8 mouse cellular contexts compared by ENCODE assay signal in genomic region chr4:57717354-57717753, GRCm38 (mm10). TPM values are rescaled to one million over a fixed set of nuclear protein-coding genes. Genes with fewer than 3 reads are reported as not detected.
DNase-seq lines count a peak whose midpoint lies in the region; ATAC-seq and TF ChIP-seq lines count a peak whose summit lies in the region.

Akap2 (plus strand) TSS chr4:57717657.

- ATAC-seq in forebrain, postnatal 0 days: no peak
- ATAC-seq in intestine, embryonic 15.5 days: no peak
- ATAC-seq in neural tube, embryonic 12.5 days (ENCODE audit: low FRiP score, low read depth): no peak
- no peak for ATAC-seq in forebrain, embryonic 16.5 days

- peaks cover 13% of the 10 kb centered on the region for H3K4me1 ChIP-seq in forebrain, embryonic 10.5 days
- H3K4me1 ChIP-seq in forebrain, postnatal 0 days (ENCODE audit: insufficient read depth): no peaks in the 10 kb centered on the region
- H3K4me1 ChIP-seq in intestine, embryonic 15.5 days (replicated peaks): no peaks in the 10 kb centered on the region
- 0 out of 2 replicates have a peak, but pooled peaks cover 3% of the 10 kb centered on the region for H3K4me1 ChIP-seq in neural tube, embryonic 12.5 days
- H3K4me1 ChIP-seq in forebrain, embryonic 16.5 days (replicated peaks; ENCODE audit: control insufficient read depth, insufficient read depth, low read length): no peaks in the 10 kb centered on the region; the same call in 1 of the 2 replicates

- 87% methylated on average over 9 of the region's 9 CpGs for WGBS in forebrain, embryonic 10.5 days
- 78% methylated on average over 9 of the region's 9 CpGs for WGBS in forebrain, postnatal 0 days
- WGBS in intestine, embryonic 15.5 days: 79% methylated on average over 9 of the region's 9 CpGs
- 86% methylated on average over 9 of the region's 9 CpGs for WGBS in neural tube, embryonic 12.5 days
- 84% methylated on average over 9 of the region's 9 CpGs for WGBS in forebrain, embryonic 16.5 days

- no peak within 1 kb of the TSS for H3K9ac ChIP-seq in forebrain, postnatal 0 days
- H3K9ac ChIP-seq in intestine, embryonic 15.5 days: no peak within 1 kb of the TSS
- no peak within 1 kb of the TSS for H3K9ac ChIP-seq in neural tube, embryonic 12.5 days
- H3K9ac ChIP-seq in forebrain, embryonic 16.5 days (replicated peaks; ENCODE audit: low read depth, low read length): no peak within 1 kb of the TSS

- no peaks in the 10 kb centered on the region for H3K36me3 ChIP-seq in forebrain, embryonic 10.5 days (replicated peaks)
- H3K36me3 ChIP-seq in forebrain, postnatal 0 days (ENCODE audit: insufficient read depth): no peaks in the 10 kb centered on the region
- H3K36me3 ChIP-seq in C2C12 (ENCODE audit: control insufficient read depth, insufficient read depth): no peaks in the 10 kb centered on the region
- no peaks in the 10 kb centered on the region for H3K36me3 ChIP-seq in intestine, embryonic 15.5 days
- no peaks in the 10 kb centered on the region for H3K36me3 ChIP-seq in neural tube, embryonic 12.5 days
- H3K36me3 ChIP-seq in forebrain, embryonic 16.5 days (ENCODE audit: control insufficient read depth, insufficient read depth): no peaks in the 10 kb centered on the region

- H3ac ChIP-seq in C2C12 (ENCODE audit: control insufficient read depth, insufficient read length, low read depth): no peak within 1 kb of the TSS

- H3K79me2 ChIP-seq in C2C12 (ENCODE audit: control insufficient read depth, insufficient read depth): no peaks in the 10 kb centered on the region

- no peak for TF ChIP-seq CTCF in forebrain, postnatal 0 days (IDR thresholded peaks at IDR 0.05; ENCODE audit: low read depth)
- TF ChIP-seq CTCF in C2C12 (IDR thresholded peaks at IDR 0.05; ENCODE audit: control insufficient read depth, insufficient read depth, insufficient read length): no peak

- no peak within 1 kb of the TSS for H3K4me2 ChIP-seq in forebrain, postnatal 0 days (ENCODE audit: low read depth)
- no peak within 1 kb of the TSS for H3K4me2 ChIP-seq in intestine, embryonic 15.5 days (replicated peaks)
- H3K4me2 ChIP-seq in neural tube, embryonic 12.5 days (replicated peaks): no peak within 1 kb of the TSS
- no peak within 1 kb of the TSS for H3K4me2 ChIP-seq in forebrain, embryonic 16.5 days (ENCODE audit: low read length)

- H3K27me3 ChIP-seq in forebrain, embryonic 10.5 days (ENCODE audit: poor library complexity, severe bottlenecking): no peaks in the 10 kb centered on the region
- H3K27me3 ChIP-seq in forebrain, postnatal 0 days (ENCODE audit: insufficient read depth, low read length): no peaks in the 10 kb centered on the region
- no peaks in the 10 kb centered on the region for H3K27me3 ChIP-seq in C2C12 (ENCODE audit: control insufficient read depth, insufficient read depth, insufficient read length)
- no peaks in the 10 kb centered on the region for H3K27me3 ChIP-seq in intestine, embryonic 15.5 days (replicated peaks)
- H3K27me3 ChIP-seq in neural tube, embryonic 12.5 days (replicated peaks): no peaks in the 10 kb centered on the region
- H3K27me3 ChIP-seq in forebrain, embryonic 16.5 days (replicated peaks; ENCODE audit: control insufficient read depth, insufficient read depth, low read length): no peaks in the 10 kb centered on the region

- H3K9me3 ChIP-seq in forebrain, embryonic 10.5 days: no peaks in the 10 kb centered on the region
- no peaks in the 10 kb centered on the region for H3K9me3 ChIP-seq in forebrain, postnatal 0 days (ENCODE audit: low read length)
- no peaks in the 10 kb centered on the region for H3K9me3 ChIP-seq in intestine, embryonic 15.5 days
- no peaks in the 10 kb centered on the region for H3K9me3 ChIP-seq in neural tube, embryonic 12.5 days
- H3K9me3 ChIP-seq in forebrain, embryonic 16.5 days (ENCODE audit: control insufficient read depth, low read length): no peaks in the 10 kb centered on the region

- no peaks in the 10 kb centered on the region for H3K79me3 ChIP-seq in C2C12 (ENCODE audit: low read depth)

- no peak for DNase-seq in forebrain, embryonic 10.5 days (ENCODE audit: extremely low spot score, low spot score)
- no peak for DNase-seq in forebrain, postnatal 0 days
- DNase-seq in gastrocnemius, postnatal 25 days: no peak
- no peak for DNase-seq in retina, embryonic 14.5 days (ENCODE audit: low spot score)

- no peak within 1 kb of the TSS for H3K27ac ChIP-seq in forebrain, embryonic 10.5 days
- no peak within 1 kb of the TSS for H3K27ac ChIP-seq in forebrain, postnatal 0 days (ENCODE audit: low read depth, low read length)
- no peak within 1 kb of the TSS for H3K27ac ChIP-seq in intestine, embryonic 15.5 days
- no peak within 1 kb of the TSS for H3K27ac ChIP-seq in neural tube, embryonic 12.5 days
- no peak within 1 kb of the TSS for H3K27ac ChIP-seq in forebrain, embryonic 16.5 days (ENCODE audit: low read length)

- H3K4me3 ChIP-seq in forebrain, embryonic 10.5 days: no peak within 1 kb of the TSS
- no peak within 1 kb of the TSS for H3K4me3 ChIP-seq in forebrain, postnatal 0 days (ENCODE audit: low read depth, low read length)
- no peak within 1 kb of the TSS for H3K4me3 ChIP-seq in C2C12 (ENCODE audit: insufficient read depth, poor library complexity, severe bottlenecking)
- no peak within 1 kb of the TSS for H3K4me3 ChIP-seq in intestine, embryonic 15.5 days (replicated peaks)
- no peak within 1 kb of the TSS for H3K4me3 ChIP-seq in neural tube, embryonic 12.5 days
- H3K4me3 ChIP-seq in forebrain, embryonic 16.5 days (replicated peaks; ENCODE audit: low read length): no peak within 1 kb of the TSS

TF ChIP-seq in C2C12, 6 proteins besides CTCF, POLR2A, EP300 and RAD21:
- TF ChIP-seq MYOD1 (IDR thresholded peaks at IDR 0.05; ENCODE audit: control insufficient read depth, insufficient read length, low read depth): no peak
- no peak for TF ChIP-seq CEBPB (IDR thresholded peaks at IDR 0.05; ENCODE audit: low read depth)
- TF ChIP-seq MAX (IDR thresholded peaks at IDR 0.05): no peak
- TF ChIP-seq FOSL1 (IDR thresholded peaks at IDR 0.05; ENCODE audit: insufficient read depth, low read length, poor library complexity, severe bottlenecking): no peak
- no peak for TF ChIP-seq MYOG (IDR thresholded peaks at IDR 0.05; ENCODE audit: control insufficient read depth, extremely low read depth, insufficient read length)
- TF ChIP-seq USF1 (IDR thresholded peaks at IDR 0.05; ENCODE audit: low read depth): no peak

RNA-seq across cellular contexts. Expression of gene Akap2, which starts in this region (rescaled TPM):
- 15.4 and 18.3 TPM in 2 replicates for polyA plus RNA-seq in forebrain, embryonic 10.5 days (2016; fragmentation: Nextera tagmentation; extraction: Ambion mirVana)
- total RNA-seq in forebrain, postnatal 0 days (2014; rRNA removed): 11.2 and 15.0 TPM in 2 replicates
- 4.5 and 7.0 TPM in 2 replicates for polyA plus RNA-seq in forebrain, postnatal 0 days (2015; fragmentation: Nextera tagmentation; extraction: Ambion mirVana)
- polyA plus RNA-seq in C2C12 (2012; fragmentation: generic; extraction: Trizol): 37.0 TPM
- total RNA-seq in gastrocnemius, postnatal 25 days (2021): 10 to 100 TPM; 34.3 to 35.9 TPM
- polyA plus RNA-seq in intestine, embryonic 15.5 days (2015; fragmentation: Nextera tagmentation; extraction: Ambion mirVana): 22.3 and 22.5 TPM in 2 replicates
- polyA plus RNA-seq in neural tube, embryonic 12.5 days (2016; fragmentation: Nextera tagmentation; extraction: Ambion mirVana): 26.8 and 28.9 TPM in 2 replicates
- 7.7 and 8.2 TPM in 2 replicates for polyA plus RNA-seq in forebrain, embryonic 16.5 days (2015; fragmentation: Nextera tagmentation; extraction: Ambion mirVana)
